Mouse (Mus musculus): ENCODE results near the gene Tex9. TPM values are rescaled to one million over a fixed set of nuclear protein-coding genes. Genes with fewer than 3 reads are reported as not detected.
"Not testable (repeated sequence)": the region's sequence is repeated elsewhere in the genome, so short reads cannot be mapped to it uniquely, and the experiment has no call there.

The Tex9 gene
- polyA plus RNA-seq, 1 experiment: 38.0 TPM

- Histone ChIP-seq H3K4me1 (ENCODE audit: control insufficient read depth, insufficient read depth, low read length) (peaks cover 5% of the 10 kb centered on the region), H3K36me3 (ENCODE audit: control insufficient read depth, insufficient read depth, low read length) (no peaks in the 10 kb centered on the region), H3K4me3 (ENCODE audit: control insufficient read depth, low read depth, low read length) (no peak overlapping the region), H3K27me3 (ENCODE audit: control insufficient read depth, insufficient read depth, low read length) (no peaks in the 10 kb centered on the region), H3K27ac (ENCODE audit: control insufficient read depth, insufficient read depth, low read depth, low read length) (no peak overlapping the region)
- TF ChIP-seq POLR2A (IDR thresholded peaks at IDR 0.05; ENCODE audit: control insufficient read depth, low read depth, low read length) (no peak), CTCF (IDR thresholded peaks at IDR 0.05; ENCODE audit: control insufficient read depth, insufficient read depth, insufficient replicate concordance, low read depth, low read length) (no peak)
These were observed 87.1 kb downstream of the Tex9 start for GRCm38 (mm10) chr9:72404934-72405333.

GRCm38 (mm10) chr9:72404446-72404845, 87.6 kb downstream of the Tex9 start:
- TF ChIP-seq POLR2A (IDR thresholded peaks at IDR 0.05; ENCODE audit: control insufficient read depth, low read depth, low read length) (no peak), CTCF (IDR thresholded peaks at IDR 0.05; ENCODE audit: control insufficient read depth, insufficient read depth, insufficient replicate concordance, low read depth, low read length) (no peak)
- no peak overlapping the region for H3K27ac ChIP-seq (ENCODE audit: control insufficient read depth, insufficient read depth, low read depth, low read length)
- H3K4me1 ChIP-seq (ENCODE audit: control insufficient read depth, insufficient read depth, low read length): peaks cover 4% of the 10 kb centered on the region
- no peaks in the 10 kb centered on the region for H3K36me3 ChIP-seq (ENCODE audit: control insufficient read depth, insufficient read depth, low read length)
- no peak overlapping the region for H3K4me3 ChIP-seq (ENCODE audit: control insufficient read depth, low read depth, low read length)
- H3K27me3 ChIP-seq (ENCODE audit: control insufficient read depth, insufficient read depth, low read length): no peaks in the 10 kb centered on the region

- Histone ChIP-seq H3K27ac (ENCODE audit: control insufficient read depth, insufficient read depth, low read depth, low read length) (no peak overlapping the region), H3K4me1 (ENCODE audit: control insufficient read depth, insufficient read depth, low read length) (no peaks in the 10 kb centered on the region; the same call in none of the 2 replicates), H3K36me3 (ENCODE audit: control insufficient read depth, insufficient read depth, low read length) (no peaks in the 10 kb centered on the region), H3K4me3 (ENCODE audit: control insufficient read depth, low read depth, low read length) (no peak overlapping the region), H3K27me3 (ENCODE audit: control insufficient read depth, insufficient read depth, low read length) (no peaks in the 10 kb centered on the region)
- no peak for TF ChIP-seq CTCF (IDR thresholded peaks at IDR 0.05; ENCODE audit: control insufficient read depth, insufficient read depth, insufficient replicate concordance, low read depth, low read length)
- TF ChIP-seq POLR2A (IDR thresholded peaks at IDR 0.05; ENCODE audit: control insufficient read depth, low read depth, low read length): no peak
These were observed 88.6 kb downstream of the Tex9 start for GRCm38 (mm10) chr9:72403421-72403820.

GRCm38 (mm10) chr9:72401769-72402168, 90.2 kb downstream of the Tex9 start:
- H3K27ac ChIP-seq (ENCODE audit: control insufficient read depth, insufficient read depth, low read depth, low read length); H3K36me3 ChIP-seq (ENCODE audit: control insufficient read depth, insufficient read depth, low read length); H3K4me3 ChIP-seq (ENCODE audit: control insufficient read depth, low read depth, low read length); H3K4me1 ChIP-seq (ENCODE audit: control insufficient read depth, insufficient read depth, low read length); H3K27me3 ChIP-seq (ENCODE audit: control insufficient read depth, insufficient read depth, low read length): not testable (repeated sequence)

Other genes with a start within 250 kb of the Tex9 start
- gene Zfp280d, start 217.4 kb downstream of the Tex9 start, polyA plus RNA-seq (2012; rRNA removed): 12.9 and 14.4 TPM in 2 replicates
- gene Mns1, start 54.2 kb downstream of the Tex9 start, polyA plus RNA-seq (2012; rRNA removed): 74.4 and 92.1 TPM in 2 replicates
- 5.6 and 6.4 TPM in 2 replicates for gene Rfx7, start 40.0 kb upstream of the Tex9 start, polyA plus RNA-seq (2012; rRNA removed)
- 23.1 and 26.9 TPM in 2 replicates for gene Nedd4, start 170.1 kb upstream of the Tex9 start, polyA plus RNA-seq (2012; rRNA removed)

Data from testis, adult 2 months (tissue).